Mouse (Mus musculus) left cerebral cortex, postnatal 36 days (tissue): ENCODE measurements around the gene Neu2. TPM values are rescaled to one million over a fixed set of nuclear protein-coding genes. Genes with fewer than 3 reads are reported as not detected.

Experiments used
- DNase-seq, 2 experiments: peaks; one replicate each; pipeline ENCODE4 v3.0.0; 2021 to 2022; ENCODE audit warnings: low spot score in 2 of 2, mixed read lengths in 1 of 2
- intact Hi-C: fragments of 180-260 bp; cut with DNase I; formaldehyde crosslinking; loops from one replicate; pipeline ENCODE4 v1.15.1; 2025
- total RNA-seq, 2 experiments: library from RNA; stranded (reverse); gene quantifications; 2 replicates each; pipeline ENCODE4 v1.2.3; 2021

The Neu2 gene
- total RNA-seq, 2 experiments from 2014 or later = 5.7 to 8.7 TPM

GRCm38 (mm10) chr1:87527191-87527590 is 17.5 kb downstream of the Neu2 start:
- intact Hi-C loops = no loop called here
- DNase-seq = no peak

- intact Hi-C loops = no loop called here
- no peak for DNase-seq
Measured at GRCm38 (mm10) chr1:87532346-87532745, 22.7 kb downstream of the Neu2 start.

GRCm38 (mm10) chr1:87534118-87534517 is 24.4 kb downstream of the Neu2 start:
- DNase-seq = no peak

GRCm38 (mm10) chr1:87537008-87537407 is 27.3 kb downstream of the Neu2 start:
- intact Hi-C loops = no loop called here

More at GRCm38 (mm10) chr1:87534118-87534517, 24.4 kb downstream of the Neu2 start:
- intact Hi-C loops = no loop called here

GRCm38 (mm10) chr1:87541614-87542013 is 31.9 kb downstream of the Neu2 start:
- no peak for DNase-seq
- intact Hi-C loops = no loop called here

More at GRCm38 (mm10) chr1:87537008-87537407, 27.3 kb downstream of the Neu2 start:
- DNase-seq = no peak

GRCm38 (mm10) chr1:87551008-87551407 is 41.3 kb downstream of the Neu2 start:
- DNase-seq = no peak
- intact Hi-C loops = no loop called here

- no peak for DNase-seq
- intact Hi-C loops = no loop called here
Measured at GRCm38 (mm10) chr1:87553586-87553985, 43.9 kb downstream of the Neu2 start.

- DNase-seq = no peak
- intact Hi-C loops = no loop called here
Measured at GRCm38 (mm10) chr1:87562967-87563366, 53.3 kb downstream of the Neu2 start.

- no peak for DNase-seq
- intact Hi-C loops = no loop called here
Measured at GRCm38 (mm10) chr1:87565760-87566159, 56.1 kb downstream of the Neu2 start.

- no peak for DNase-seq
- intact Hi-C loops = no loop called here
Measured at GRCm38 (mm10) chr1:87568398-87568797, 58.7 kb downstream of the Neu2 start.

GRCm38 (mm10) chr1:87573261-87573660 is 63.6 kb downstream of the Neu2 start:
- DNase-seq = no peak
- intact Hi-C loops = no loop called here

- intact Hi-C loops = no loop called here
- DNase-seq = no peak
Measured at GRCm38 (mm10) chr1:87573800-87574215, 64.1 kb downstream of the Neu2 start, which contains the start of gene Ngef. Ngef (minus strand) TSS chr1:87573870.

GRCm38 (mm10) chr1:87574353-87574752 is 64.7 kb downstream of the Neu2 start:
- DNase-seq = no peak
- intact Hi-C loops = no loop called here

- intact Hi-C loops = no loop called here
- DNase-seq = no peak
Measured at GRCm38 (mm10) chr1:87574785-87575184, 65.1 kb downstream of the Neu2 start.

- no peak for DNase-seq
- intact Hi-C loops = no loop called here
Measured at GRCm38 (mm10) chr1:87578965-87579364, 69.3 kb downstream of the Neu2 start.

GRCm38 (mm10) chr1:87580824-87581223 is 71.1 kb downstream of the Neu2 start:
- intact Hi-C loops = no loop called here
- no peak for DNase-seq

- intact Hi-C loops = no loop called here
- DNase-seq = peak; percentile 59 to 76
Measured at GRCm38 (mm10) chr1:87589162-87589561, 79.5 kb downstream of the Neu2 start.

- intact Hi-C loops = loop anchor here (5.0 kb wide), 2 partner anchors 83 to 87 kb away; partner anchors contain the start of gene Neu2
- no peak for DNase-seq
Measured at GRCm38 (mm10) chr1:87589980-87590379, 80.3 kb downstream of the Neu2 start.

GRCm38 (mm10) chr1:87594261-87594660 is 84.6 kb downstream of the Neu2 start:
- DNase-seq = peak in 1 of 2 experiments; percentile 58
- intact Hi-C loops = loop anchor here (5.0 kb wide), 2 partner anchors 83 to 87 kb away; partner anchors contain the start of gene Neu2

GRCm38 (mm10) chr1:87594671-87595070 is 85.0 kb downstream of the Neu2 start:
- no peak for DNase-seq
- intact Hi-C loops = loop anchor here (5.0 kb wide), 2 partner anchors 83 to 87 kb away; partner anchors contain the start of gene Neu2

- intact Hi-C loops = no loop called here
- no peak for DNase-seq
Measured at GRCm38 (mm10) chr1:87600533-87600932, 90.8 kb downstream of the Neu2 start.

- DNase-seq = no peak
- intact Hi-C loops = no loop called here
Measured at GRCm38 (mm10) chr1:87601801-87602200, 92.1 kb downstream of the Neu2 start.
